Mouse (Mus musculus) urinary bladder, postnatal 25 days (tissue): ENCODE measurements around the gene Gna13.
A peak's percentile ranks its signal among the peaks of the same experiment; 100 is the strongest.

Experiments used
- DNase-seq: peaks from one replicate; pipeline ENCODE4 v3.0.0; 2022; ENCODE audit warnings: low spot score

Gna13 gene

GRCm38 (mm10) chr11:109423294-109423693 lies 60.7 kb downstream of the Gna13 start:
- no peak for DNase-seq

DNA sequence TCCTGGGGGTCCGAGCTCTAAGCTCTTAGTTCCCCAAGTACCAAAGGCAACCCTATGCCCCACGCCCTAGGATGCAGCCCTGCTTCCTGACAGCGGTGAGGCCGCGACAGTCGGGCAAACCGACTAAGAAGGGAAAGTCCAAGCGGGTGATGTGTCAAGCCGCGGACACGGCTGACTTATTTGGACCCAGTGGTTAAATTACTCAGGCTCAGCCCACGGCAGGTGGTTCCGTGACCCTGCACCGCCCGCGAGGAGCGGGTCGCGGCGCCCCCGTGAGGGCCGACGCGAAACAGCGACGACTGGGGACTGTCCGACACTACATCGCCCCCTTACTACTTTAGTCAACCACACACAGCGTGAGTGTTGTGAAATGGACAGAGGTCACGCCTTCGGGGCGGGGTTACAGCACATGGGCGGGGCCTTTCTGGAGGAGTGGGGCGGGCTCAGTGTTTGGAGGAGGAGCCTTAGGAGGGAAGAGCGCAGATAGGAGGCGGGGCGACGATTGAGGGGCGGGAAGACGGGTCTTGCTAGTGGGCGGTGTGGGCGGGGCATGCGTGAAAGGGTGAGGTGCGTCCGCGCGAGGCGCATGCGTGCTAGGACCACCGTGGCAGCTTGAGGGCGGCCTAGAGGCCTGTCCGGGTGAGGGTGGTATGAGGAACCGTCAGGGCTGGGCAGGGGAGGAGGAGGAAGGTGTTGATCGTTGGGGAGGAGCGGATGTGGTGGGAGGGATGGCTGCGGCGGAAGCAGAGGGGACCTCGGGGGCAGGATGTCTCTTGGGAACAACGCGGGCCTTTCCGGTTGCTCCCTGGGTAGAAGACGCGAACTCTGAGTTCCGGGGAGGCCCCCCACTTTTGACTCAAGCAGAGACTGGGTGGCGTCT lies 63.0 kb downstream of the Gna13 start, which contains the start of gene Amz2:
Gene Amz2, plus strand, starts transcription at position 555 of the 880 bp plus-strand sequence.
- DNase-seq, result peak; percentile 98

DNA sequence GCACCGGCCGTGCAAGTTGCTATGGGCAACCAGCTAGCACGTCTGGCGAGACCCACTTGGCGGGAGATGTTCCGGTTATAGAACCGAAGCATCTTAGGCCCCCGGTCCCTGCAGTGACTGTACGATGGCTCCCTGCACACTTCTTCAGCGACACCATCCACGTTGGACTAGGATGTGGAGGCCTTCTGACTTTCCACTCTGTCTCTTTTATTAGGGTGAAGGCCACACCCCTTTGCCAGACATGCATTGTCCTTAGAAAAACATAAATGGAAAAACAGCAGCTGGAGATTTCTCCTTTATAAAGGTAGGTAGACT lies 63.6 kb downstream of the Gna13 start:
- no peak for DNase-seq

DNA sequence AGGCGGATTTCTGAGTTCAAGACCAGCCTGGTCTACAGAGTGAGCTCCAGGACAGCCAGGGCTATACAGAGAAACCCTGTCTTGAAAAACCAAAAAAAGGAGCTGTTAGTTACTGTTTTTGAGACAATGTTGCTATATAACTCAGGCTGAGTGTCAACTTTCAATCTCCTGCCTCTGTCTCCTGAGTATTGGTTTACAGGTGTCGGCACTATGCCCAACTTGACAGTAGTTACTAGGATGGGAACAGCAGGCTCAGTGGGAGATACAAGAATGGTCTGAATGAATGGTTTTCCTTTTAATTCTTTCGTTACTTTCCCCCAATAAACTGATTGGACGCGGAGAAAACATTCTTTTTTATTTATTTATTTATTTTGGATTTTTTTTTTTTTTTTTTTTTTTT lies 64.7 kb downstream of the Gna13 start:
- DNase-seq, result no peak

GRCm38 (mm10) chr11:109434233-109434798 lies 71.7 kb downstream of the Gna13 start:
- DNase-seq, result no peak

GRCm38 (mm10) chr11:109436889-109437288 lies 74.3 kb downstream of the Gna13 start:
- no peak for DNase-seq

GRCm38 (mm10) chr11:109439209-109439608 lies 76.6 kb downstream of the Gna13 start:
- DNase-seq, result no peak

DNA sequence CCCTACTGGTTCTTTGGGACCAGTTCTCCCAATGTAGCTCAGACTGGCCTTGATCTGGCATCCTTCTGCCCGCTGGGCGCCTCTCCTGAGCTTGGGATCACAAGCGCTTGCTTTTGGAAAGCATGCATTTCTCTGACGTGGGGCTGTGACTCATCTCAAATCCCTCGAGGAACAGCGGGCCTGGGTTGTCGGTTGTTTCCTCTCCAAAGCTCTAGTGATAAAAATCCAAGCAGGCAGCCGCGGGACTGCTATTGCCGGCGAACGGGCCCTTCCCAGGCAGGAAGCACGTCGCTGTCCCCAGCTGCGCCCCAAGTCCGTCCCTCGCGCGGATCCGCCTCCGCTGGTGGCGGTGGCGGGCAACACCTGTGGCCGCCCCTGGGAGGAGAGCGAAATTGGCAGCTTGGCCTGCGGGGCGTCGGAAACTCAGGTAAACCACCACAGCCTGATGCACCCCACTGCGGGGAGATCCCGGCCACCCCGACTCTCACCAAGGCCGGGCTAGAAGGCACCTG lies 77.3 kb downstream of the Gna13 start:
- DNase-seq, result peak; percentile 66

DNA sequence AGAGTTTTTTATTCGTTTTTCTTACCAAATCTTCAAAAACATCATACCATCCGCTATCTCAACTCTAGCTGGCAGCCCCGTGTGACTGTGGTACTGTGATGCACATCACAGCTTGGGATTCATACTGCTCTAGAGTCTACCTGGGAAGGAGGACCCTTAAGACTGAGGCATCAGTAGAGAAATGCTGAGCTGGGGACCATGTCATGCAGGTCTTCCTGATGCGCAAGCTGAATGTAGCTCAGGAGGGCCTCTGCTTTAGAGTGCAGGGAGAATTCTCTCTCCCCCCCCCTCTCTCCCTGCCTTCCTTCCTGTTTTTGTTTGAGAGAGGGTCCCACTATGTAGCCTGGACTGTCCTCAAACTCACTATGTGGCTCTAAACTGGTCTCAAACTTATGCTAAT lies 78.0 kb downstream of the Gna13 start:
- no peak for DNase-seq

- DNase-seq, result no peak
These were observed 78.5 kb downstream of the Gna13 start for GRCm38 (mm10) chr11:109441119-109441518.

- DNase-seq, result no peak
These were observed 79.6 kb downstream of the Gna13 start for GRCm38 (mm10) chr11:109442166-109442730.

DNA sequence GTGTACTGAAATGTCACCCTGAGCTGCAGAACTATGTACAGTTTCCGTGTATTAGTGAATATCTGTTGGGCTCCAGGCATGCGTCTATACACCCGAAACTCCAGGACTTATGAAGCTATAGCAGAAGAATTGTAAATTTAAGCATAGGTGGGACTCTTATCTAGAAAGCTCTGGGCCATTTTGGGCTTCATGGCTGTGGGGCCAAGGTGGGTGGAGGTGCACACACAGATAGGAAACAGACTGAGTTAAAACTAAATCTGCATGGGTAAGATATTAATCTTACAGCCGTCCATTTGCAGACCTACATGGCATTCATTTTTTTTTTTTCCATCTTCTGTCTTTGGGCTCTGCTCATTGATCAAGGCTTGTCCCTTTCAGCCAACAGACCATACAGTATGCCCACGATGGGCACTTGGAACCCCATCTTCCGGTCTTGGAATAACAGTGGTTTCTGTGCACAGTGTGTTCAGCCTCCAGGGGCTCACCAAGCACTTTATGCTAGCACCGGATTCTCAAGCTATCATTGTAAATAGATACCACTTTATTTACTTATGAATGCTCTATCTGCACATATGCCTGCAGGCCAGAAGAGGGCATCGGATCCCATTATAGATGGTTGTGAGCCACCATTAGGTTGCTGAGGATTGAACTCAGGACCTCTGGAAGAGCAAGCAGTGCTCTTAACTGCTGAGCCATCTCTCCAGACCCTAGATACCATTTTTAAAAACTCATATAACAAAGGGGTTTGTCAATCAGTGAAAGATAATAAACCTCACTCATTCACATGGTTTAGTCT lies 81.0 kb downstream of the Gna13 start:
- DNase-seq, result no peak

DNA sequence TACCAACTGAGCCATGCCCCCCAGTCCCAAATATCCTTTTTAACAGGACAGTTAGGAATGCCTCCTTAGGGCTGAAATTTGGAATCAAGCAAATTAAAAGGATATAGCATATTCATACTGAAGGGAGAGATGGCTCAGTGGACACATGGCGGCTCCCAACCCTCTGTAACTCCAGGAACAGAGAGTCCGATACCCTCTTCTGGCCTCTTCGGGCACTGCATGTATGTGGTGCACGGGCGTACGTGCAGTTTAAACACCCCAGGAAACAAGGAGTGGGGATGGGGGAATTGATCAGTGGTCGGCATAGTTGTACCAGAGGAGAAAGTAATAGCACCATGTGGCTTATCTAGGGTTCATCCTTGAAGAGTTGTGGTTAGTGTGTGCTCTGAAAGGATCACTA lies 82.0 kb downstream of the Gna13 start:
- DNase-seq, result no peak

GRCm38 (mm10) chr11:109445438-109446035 lies 82.9 kb downstream of the Gna13 start:
- DNase-seq, result no peak
